Mouse (Mus musculus): Measurements from ENCODE around the gene Psmd13.

GRCm38 (mm10) chr7:140914031-140914690 lies 32.4 kb downstream of the Psmd13 start:
- no peak for TF ChIP-seq POLR2A (IDR thresholded peaks at IDR 0.05; ENCODE audit: borderline replicate concordance, extremely low read depth, low read depth, low read length)
- TF ChIP-seq CTCF (IDR thresholded peaks at IDR 0.05; ENCODE audit: insufficient read depth, low read length), result no peak
